Mouse (Mus musculus) ES-E14 (cell line): Measurements from ENCODE around the gene Inpp5f.

ENCODE experiments used
- CHD2 ChIP-seq: IDR thresholded peaks from 2 replicates; pipeline ENCODE4 v1.6.1; 2014; ENCODE audit warnings: mild to moderate bottlenecking, low read depth, low read length, inconsistent platforms
- HCFC1 ChIP-seq: IDR thresholded peaks from 2 replicates; pipeline ENCODE4 v1.6.1; 2012; ENCODE audit warnings: low read length, inconsistent platforms, borderline replicate concordance; ENCODE audit not compliant: insufficient read depth
- MAFK ChIP-seq: IDR thresholded peaks from 2 replicates; pipeline ENCODE4 v1.6.1; 2014; ENCODE audit warnings: mild to moderate bottlenecking, low read depth, low read length, inconsistent platforms; ENCODE audit not compliant: insufficient read depth
- ZC3H11A ChIP-seq: IDR thresholded peaks from 2 replicates; pipeline ENCODE4 v1.6.1; 2012; ENCODE audit warnings: low read depth, mild to moderate bottlenecking, inconsistent platforms, low read length, borderline replicate concordance
- ZNF384 ChIP-seq: IDR thresholded peaks from 2 replicates; pipeline ENCODE4 v1.6.1; 2012; ENCODE audit warnings: low read depth, low read length, inconsistent platforms

GRCm38 (mm10) chr7:128690070-128690469, 78.9 kb downstream of the Inpp5f start:
- TF ChIP-seq MAFK = no peak
- no peak for TF ChIP-seq HCFC1
- no peak for TF ChIP-seq ZNF384
- no peak for TF ChIP-seq CHD2
- TF ChIP-seq ZC3H11A = peak; percentile 60; the same call in 1 of the 2 replicates
